Mouse (Mus musculus) G1E (cell line): Measurements from ENCODE around the gene Rgl1. TPM values are rescaled to one million over a fixed set of nuclear protein-coding genes. Genes with fewer than 3 reads are reported as not detected.
"Not testable (repeated sequence)": the region's sequence is repeated elsewhere in the genome, so short reads cannot be mapped to it uniquely, and the experiment has no call there.

Source experiments
- ATAC-seq: 2 replicates; pipeline ENCODE4 v1.8.0; 2016; ENCODE audit warnings: mild to moderate bottlenecking; ENCODE audit not compliant: insufficient number of reproducible peaks, poor library complexity, low FRiP score, severe bottlenecking; ENCODE audit errors: extremely low read depth
- DNase-seq: peaks from one replicate; pipeline ENCODE4 v3.0.0; 2012; ENCODE audit warnings: low spot score
- H3K27me3 ChIP-seq: 2 replicates; pipeline ENCODE4 v1.6.1; 2012; ENCODE audit warnings: mild to moderate bottlenecking, low read length, inconsistent platforms; ENCODE audit not compliant: insufficient read depth
- H3K36me3 ChIP-seq: replicated peaks from 2 replicates; pipeline ENCODE3; 2012; ENCODE audit warnings: mild to moderate bottlenecking, inconsistent platforms
- H3K4me1 ChIP-seq: 2 replicates; pipeline ENCODE4 v1.6.1; 2012; ENCODE audit warnings: low read depth, low read length, inconsistent platforms, mixed read lengths; ENCODE audit not compliant: insufficient read depth
- H3K4me3 ChIP-seq: 2 replicates; pipeline ENCODE4 v1.5.1; 2012; ENCODE audit warnings: low read depth, mild to moderate bottlenecking, inconsistent platforms, low read length, moderate library complexity, mixed read lengths
- H3K9me3 ChIP-seq: replicated peaks from 2 replicates; pipeline ENCODE4 v1.6.1; 2012; ENCODE audit warnings: inconsistent platforms
- CTCF ChIP-seq: IDR thresholded peaks from 2 replicates; pipeline ENCODE4 v1.5.1; 2012; ENCODE audit warnings: low read depth, low read length, inconsistent platforms, mixed read lengths
- GATA1 ChIP-seq: IDR thresholded peaks from 2 replicates; pipeline ENCODE4 v1.6.1; 2012; ENCODE audit warnings: borderline replicate concordance, low read length, inconsistent platforms, mixed read lengths
- GATA2 ChIP-seq: IDR thresholded peaks from 2 replicates; pipeline ENCODE4 v1.6.1; 2012; ENCODE audit warnings: low read depth, low read length, inconsistent platforms, borderline replicate concordance
- POLR2AphosphoS5 ChIP-seq: IDR thresholded peaks from 2 replicates; pipeline ENCODE4 v1.6.1; 2012; ENCODE audit warnings: low read depth, low read length, inconsistent platforms; ENCODE audit not compliant: insufficient replicate concordance
- TAL1 ChIP-seq: conservative IDR thresholded peaks from 2 replicates; pipeline ENCODE4 v1.6.1; 2012; ENCODE audit warnings: low read depth, low read length, inconsistent platforms, mixed read lengths
- polyA plus RNA-seq: library from polyadenylated mRNA; stranded (reverse); fragments of >175 nt; gene quantifications from 2 replicates; pipeline ENCODE4 v1.2.3, GENCODE M21; 2012
- total RNA-seq, 2 experiments: library from RNA; stranded (forward) in 1 of 2; stranded (reverse) in 1 of 2; fragments of 200-1000 nt in 1 of 2; fragments of >200 nt in 1 of 2; fragmentation: Nextera tagmentation in 1 of 2; gene quantifications; 2 replicates each; pipeline ENCODE4 v1.2.3; 2014 to 2017

Rgl1 gene
- total and polyA plus RNA-seq, 3 experiments, result 0.21 to 5.7 (median 4.0) TPM

DNA sequence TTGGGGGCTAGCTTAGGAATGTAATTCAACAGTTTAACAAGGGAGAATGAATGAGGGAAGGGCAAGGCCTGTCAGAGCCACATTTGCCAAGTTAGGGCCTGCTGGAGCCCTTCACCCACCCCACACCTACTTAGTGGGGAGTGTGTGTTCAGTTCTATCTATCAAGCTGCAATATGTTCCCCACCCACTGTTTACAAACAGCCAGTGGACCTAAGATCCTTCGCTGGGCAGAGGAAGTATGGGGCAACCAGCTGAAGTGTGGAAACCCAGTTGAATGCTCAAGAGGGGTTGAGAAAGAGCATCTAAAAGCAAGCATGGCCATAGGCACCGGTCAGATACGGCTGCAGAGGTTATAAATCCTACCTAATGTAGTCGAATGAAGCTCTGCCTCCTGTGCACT is 20.8 kb upstream of the Rgl1 start:
- TF ChIP-seq GATA1, result no peak
- TF ChIP-seq GATA2, result no peak
- TF ChIP-seq TAL1, result no peak
- TF ChIP-seq CTCF, result no peak
- TF ChIP-seq POLR2AphosphoS5, result no peak
- peaks cover 17% of the 10 kb centered on the region; the same call in 1 of the 2 replicates for H3K27me3 ChIP-seq
- ATAC-seq (no peak), DNase-seq (no peak)
- H3K36me3 ChIP-seq, result no peaks in the 10 kb centered on the region
- no peaks in the 10 kb centered on the region for H3K9me3 ChIP-seq
- no peaks in the 10 kb centered on the region; the same call in 1 of the 2 replicates for H3K4me1 ChIP-seq
- no peak overlapping the region for H3K4me3 ChIP-seq

DNA sequence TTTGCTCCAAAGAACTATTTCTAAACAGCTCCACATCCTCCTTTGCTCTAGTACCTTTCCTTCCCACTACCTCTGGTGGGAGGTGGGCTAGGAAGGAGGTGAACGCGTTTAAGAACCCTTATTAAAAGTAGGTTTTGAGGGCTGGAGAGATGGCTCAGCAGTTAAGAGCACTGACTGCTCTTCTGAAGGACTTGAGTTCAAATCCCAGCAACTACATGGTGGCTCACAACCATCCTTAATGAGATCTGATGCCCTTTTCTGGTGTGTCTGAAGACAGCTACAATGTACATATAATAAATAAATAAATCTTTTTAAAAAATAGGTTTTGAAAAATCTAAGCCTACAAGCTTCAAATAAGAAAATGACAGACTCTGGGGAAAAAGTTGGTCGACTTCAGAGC is 19.3 kb upstream of the Rgl1 start:
- H3K4me1 ChIP-seq, H3K4me3 ChIP-seq, H3K9me3 ChIP-seq, DNase-seq, ATAC-seq, H3K36me3 ChIP-seq: not testable (repeated sequence)
- peaks cover 20% of the 10 kb centered on the region; the same call in 1 of the 2 replicates for H3K27me3 ChIP-seq

DNA sequence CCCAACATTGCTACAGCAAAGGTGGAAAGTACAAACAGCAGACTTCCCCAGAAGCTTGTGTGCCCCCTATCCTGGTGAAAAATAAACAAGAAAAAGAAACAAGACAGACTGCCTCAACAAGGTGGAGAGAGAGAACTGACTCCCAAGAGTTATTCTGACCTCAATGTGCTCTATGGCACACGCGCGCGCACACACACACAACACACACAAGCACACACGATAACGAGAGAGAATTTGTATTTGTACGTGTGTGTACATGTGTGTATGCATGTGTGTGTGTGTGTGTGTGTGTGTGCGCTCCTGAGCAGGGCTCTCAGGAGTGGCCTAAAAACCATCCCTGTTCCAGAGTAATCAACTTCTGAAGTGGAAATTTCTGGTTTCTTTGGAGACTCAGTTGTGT is 18.5 kb upstream of the Rgl1 start:
- Histone ChIP-seq H3K36me3 (no peaks in the 10 kb centered on the region), H3K27me3 (peaks cover 20% of the 10 kb centered on the region; the same call in 1 of the 2 replicates), H3K4me1 (no peaks in the 10 kb centered on the region; the same call in 1 of the 2 replicates), H3K4me3 (no peak overlapping the region), H3K9me3 (no peaks in the 10 kb centered on the region)
- TF ChIP-seq TAL1, result no peak
- TF ChIP-seq CTCF, result no peak
- TF ChIP-seq POLR2AphosphoS5, result no peak
- TF ChIP-seq GATA2, result no peak
- TF ChIP-seq GATA1, result no peak
- ATAC-seq (no peak), DNase-seq (no peak)

DNA sequence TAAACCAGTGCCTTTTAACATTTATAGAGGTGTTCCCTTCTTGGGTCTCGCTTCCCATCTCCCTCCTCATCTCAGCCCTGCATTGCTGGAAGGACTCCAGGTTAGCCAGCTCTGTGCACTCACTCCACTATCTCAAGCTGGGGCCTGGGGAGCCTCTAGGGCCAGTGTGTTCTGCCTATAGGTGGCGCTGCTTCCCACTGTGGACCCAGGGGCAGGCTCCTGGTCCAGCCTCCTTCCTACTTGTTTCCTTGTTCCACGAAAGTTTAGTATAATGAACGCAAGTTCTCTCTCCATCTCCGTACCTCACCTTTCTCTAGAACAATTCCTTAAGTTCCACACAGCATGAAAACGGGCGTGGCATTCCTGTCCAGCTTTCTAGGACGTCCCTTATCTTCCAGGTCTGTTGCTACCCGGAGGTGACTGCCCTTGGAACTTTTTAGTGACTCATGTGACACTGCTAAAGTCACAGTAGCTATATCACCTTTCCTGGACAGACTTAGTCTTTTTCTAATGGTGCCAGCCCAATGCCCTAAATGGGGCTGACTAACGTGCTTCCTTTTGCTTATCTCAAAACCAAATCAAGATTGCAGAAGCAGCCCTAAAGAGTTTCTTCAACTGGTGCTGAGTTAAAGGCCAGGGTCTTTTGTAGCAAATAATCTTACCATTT is 13.1 kb upstream of the Rgl1 start:
- peaks cover 3% of the 10 kb centered on the region; the same call in 1 of the 2 replicates for H3K27me3 ChIP-seq
- peak; percentile 83 for TF ChIP-seq CTCF
- no peak for TF ChIP-seq GATA1
- ATAC-seq (peak; percentile 59), DNase-seq (peak; percentile 51)
- peaks cover 29% of the 10 kb centered on the region for H3K36me3 ChIP-seq
- H3K4me1 ChIP-seq, result peaks cover 6% of the 10 kb centered on the region
- H3K4me3 ChIP-seq, result no peak overlapping the region
- no peaks in the 10 kb centered on the region for H3K9me3 ChIP-seq

DNA sequence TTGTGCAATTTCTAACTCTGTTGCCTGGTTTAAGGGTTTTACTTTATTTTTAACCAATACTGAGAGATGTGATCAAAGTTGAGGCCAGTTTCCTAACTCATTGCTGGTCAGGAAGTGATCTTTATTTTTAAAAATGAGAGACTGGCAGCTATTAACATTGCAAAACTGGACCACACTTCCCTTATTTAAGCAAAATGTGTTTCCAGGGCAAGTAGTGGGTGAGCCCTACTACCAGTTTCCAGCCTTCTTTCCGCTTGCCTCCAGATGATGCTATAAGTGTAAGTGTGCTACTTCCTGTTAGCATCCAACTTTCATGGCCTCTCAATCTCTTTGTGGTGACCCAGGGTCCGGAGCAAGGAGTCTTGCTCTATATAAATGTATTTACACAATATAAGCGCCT is 8.4 kb upstream of the Rgl1 start:
- not testable (repeated sequence) for H3K27me3 ChIP-seq, ATAC-seq, H3K9me3 ChIP-seq, H3K4me3 ChIP-seq, DNase-seq, H3K4me1 ChIP-seq
- peaks cover 72% of the 10 kb centered on the region for H3K36me3 ChIP-seq

DNA sequence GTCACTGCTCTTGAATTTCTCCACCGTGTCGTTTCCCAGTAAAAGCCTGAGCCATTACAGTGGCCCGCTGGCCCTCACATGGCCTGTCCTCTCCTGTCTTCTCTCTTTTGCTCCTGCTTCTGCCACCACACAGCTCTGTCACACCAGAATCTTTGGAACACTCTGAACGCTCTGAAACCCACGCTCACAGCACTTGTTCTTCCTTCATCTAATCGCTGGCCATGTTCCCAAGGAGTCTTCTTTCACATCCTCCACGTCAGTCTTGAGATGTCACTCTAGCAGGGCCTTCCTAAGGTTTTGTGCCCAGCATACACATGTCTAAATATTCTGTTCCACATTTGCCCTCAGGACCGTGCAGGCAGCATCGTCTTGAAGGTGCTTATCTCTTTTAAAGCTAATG is 4.9 kb upstream of the Rgl1 start:
- TF ChIP-seq POLR2AphosphoS5 (no peak), TAL1 (no peak), CTCF (no peak)
- DNase-seq, result no peak
- Histone ChIP-seq H3K27me3 (peaks cover under 1% of the 10 kb centered on the region; the same call in 1 of the 2 replicates), H3K4me1 (peaks cover 15% of the 10 kb centered on the region), H3K4me3 (no peak overlapping the region), H3K9me3 (no peaks in the 10 kb centered on the region), H3K36me3 (peaks cover 62% of the 10 kb centered on the region)
- ATAC-seq, result no peak

DNA sequence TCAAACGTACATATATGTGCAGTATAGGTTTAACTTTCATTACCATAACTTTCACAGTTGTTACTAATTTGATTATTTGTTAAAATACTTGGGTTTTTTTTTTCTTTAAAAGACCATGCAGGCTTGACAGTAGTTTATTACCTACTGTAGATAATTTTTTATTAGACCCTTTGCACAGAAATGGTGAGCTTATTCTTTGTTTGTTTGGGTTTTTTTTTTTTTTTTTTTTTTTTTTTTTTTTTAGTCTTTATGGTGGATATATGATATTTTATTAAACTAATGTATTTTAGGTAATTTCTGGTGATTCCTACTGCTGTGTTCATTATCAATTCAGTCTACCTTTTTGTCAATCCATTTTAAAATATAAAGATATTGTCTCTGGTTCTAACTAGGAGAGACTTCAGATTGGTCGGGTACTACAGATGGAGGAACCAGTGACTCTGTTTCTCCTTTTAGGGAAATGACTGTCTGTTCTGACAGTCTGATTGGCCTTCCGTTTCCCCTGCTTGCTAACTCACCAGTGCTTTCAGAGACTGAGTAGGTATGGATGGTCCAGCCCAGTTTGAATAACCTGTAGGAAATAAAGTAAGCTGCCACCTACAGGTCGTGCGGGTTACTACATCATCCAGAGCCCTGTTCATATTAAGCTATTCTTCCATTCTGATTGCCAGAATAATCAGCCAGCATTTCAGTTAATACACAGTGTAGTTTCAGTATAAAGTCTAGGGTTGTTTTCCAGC is 1.8 kb upstream of the Rgl1 start:
- TF ChIP-seq CTCF (peak; percentile 80), TAL1 (no peak), GATA1 (no peak)
- peaks cover 33% of the 10 kb centered on the region for H3K4me1 ChIP-seq
- no peaks in the 10 kb centered on the region for H3K9me3 ChIP-seq
- peaks cover 16% of the 10 kb centered on the region for H3K27me3 ChIP-seq
- ATAC-seq (peak; percentile 62), DNase-seq (peak; percentile 76)
- peak overlapping the region; percentile 92 for H3K4me3 ChIP-seq
- peaks cover 41% of the 10 kb centered on the region for H3K36me3 ChIP-seq
